Mouse (Mus musculus) lung, embryonic 15.5 days (tissue): ENCODE results near the gene Ybey. TPM values are rescaled to one million over a fixed set of nuclear protein-coding genes. Genes with fewer than 3 reads are reported as not detected.

Experiments
- ATAC-seq: fragments of 200-750 bp; cut with Nextera tagmentation; 2 replicates; pipeline ENCODE4 v1.8.0; 2017; ENCODE audit warnings: moderate number of reproducible peaks, borderline replicate concordance; ENCODE audit not compliant: low FRiP score, low TSS enrichment; ENCODE audit errors: extremely low read depth
- H3K27ac ChIP-seq: fragments of 300-500 bp; sonication (generic); 2 replicates; pipeline ENCODE4 v1.5.1; 2015; ENCODE audit warnings: moderate library complexity, mild to moderate bottlenecking, inconsistent platforms
- H3K27me3 ChIP-seq: fragments of 300-500 bp; sonication (generic); 2 replicates; pipeline ENCODE4 v1.6.1; 2015; ENCODE audit warnings: inconsistent platforms
- H3K36me3 ChIP-seq: fragments of 300-500 bp; sonication (generic); 2 replicates; pipeline ENCODE4 v1.6.1; 2015; ENCODE audit warnings: inconsistent platforms
- H3K4me1 ChIP-seq: fragments of 300-500 bp; sonication (generic); 2 replicates; pipeline ENCODE4 v1.6.1; 2015; ENCODE audit warnings: inconsistent platforms
- H3K4me2 ChIP-seq: fragments of 300-500 bp; sonication (generic); 2 replicates; pipeline ENCODE4 v1.6.1; 2015; ENCODE audit warnings: inconsistent platforms, mild to moderate bottlenecking, moderate library complexity
- H3K4me3 ChIP-seq: fragments of 300-500 bp; sonication (generic); 2 replicates; pipeline ENCODE4 v1.5.1; 2015; ENCODE audit warnings: mild to moderate bottlenecking, inconsistent platforms
- H3K9ac ChIP-seq: fragments of 300-500 bp; sonication (generic); 2 replicates; pipeline ENCODE4 v1.6.1; 2015; ENCODE audit warnings: inconsistent platforms
- H3K9me3 ChIP-seq: fragments of 300-500 bp; sonication (generic); 2 replicates; pipeline ENCODE4 v1.6.1; 2016; ENCODE audit warnings: inconsistent platforms
- WGBS: fragments of 180-500 bp; shearing (Covaris S2); methylation state at CpG from one replicate; pipeline ENCODE4 v1.1.7; 2015; 5-methylcytosine and 5-hydroxymethylcytosine counted together
- polyA plus RNA-seq: library from polyadenylated mRNA; unstranded; fragments of >200 nt; fragmentation: Nextera tagmentation; extraction: Ambion mirVana; gene quantifications from 2 replicates; pipeline ENCODE4 v1.2.1, GENCODE M21; 2015

Ybey gene
- polyA plus RNA-seq, result 6.1 and 6.6 TPM in 2 replicates

DNA sequence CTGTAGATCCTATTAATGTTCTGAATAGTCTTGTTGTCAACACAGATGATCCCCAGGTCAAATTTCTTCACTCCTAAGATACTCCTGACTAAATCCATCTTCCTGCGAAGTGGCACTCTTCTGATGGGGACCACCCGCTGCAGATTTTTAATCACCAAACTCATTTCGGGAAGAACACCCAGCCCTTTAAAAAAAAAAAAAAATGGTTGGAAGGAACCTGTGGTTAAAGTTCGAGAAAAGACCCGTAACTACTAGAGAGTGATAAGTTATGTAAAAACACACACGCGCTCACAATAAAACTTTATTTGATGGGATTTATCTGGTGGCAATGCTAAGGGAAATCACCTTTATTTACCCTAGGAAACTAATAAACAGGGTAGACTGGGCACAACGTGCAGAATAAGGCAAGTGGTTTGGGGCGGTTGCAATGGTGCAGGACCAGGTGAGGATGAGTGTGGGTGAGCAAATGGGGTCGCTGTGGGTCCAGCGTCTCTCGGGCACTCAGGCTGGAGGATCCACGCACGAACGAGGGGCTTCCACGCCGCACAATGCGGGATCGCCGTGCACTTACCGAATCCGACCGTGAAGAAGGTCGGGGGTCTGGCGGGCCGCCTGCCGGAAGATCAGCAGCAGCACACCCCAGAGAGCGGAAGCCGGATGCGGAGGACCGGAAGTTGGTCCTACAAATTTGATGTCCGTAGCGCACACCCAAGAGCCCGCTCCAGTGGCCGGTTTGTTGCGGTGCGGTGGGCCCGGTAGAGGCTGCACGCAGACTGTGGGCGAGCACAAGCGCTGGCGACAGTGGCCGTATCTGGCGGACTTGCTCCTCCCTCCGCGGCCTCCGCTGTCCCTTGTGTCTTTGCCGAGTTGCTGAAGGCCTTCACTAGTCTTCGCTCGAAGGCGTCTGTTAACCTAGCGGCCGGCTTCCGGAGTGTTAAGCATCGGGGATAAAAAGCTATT is at the start of gene Ybey, which contains the start of gene Mcm3ap:
Gene Ybey, minus strand, starts transcription at position 912 of the 960 bp plus-strand sequence.
Gene Mcm3ap, plus strand, starts transcription at position 725 of the 960 bp plus-strand sequence.
- Histone ChIP-seq H3K9me3 (no peaks in the 10 kb centered on the region), H3K27ac (peak within 1 kb of the TSS; percentile 84), H3K36me3 (peaks cover 28% of the 10 kb centered on the region), H3K27me3 (no peaks in the 10 kb centered on the region), H3K4me1 (peaks cover 6% of the 10 kb centered on the region; the same call in 1 of the 2 replicates), H3K4me2 (peak within 1 kb of the TSS; percentile 66), H3K4me3 (peak within 1 kb of the TSS; percentile 76), H3K9ac (peak within 1 kb of the TSS; percentile 86)
- WGBS, result under 1% methylated on average over 55 of the region's 55 CpGs
- ATAC-seq, result peak; percentile 94

DNA sequence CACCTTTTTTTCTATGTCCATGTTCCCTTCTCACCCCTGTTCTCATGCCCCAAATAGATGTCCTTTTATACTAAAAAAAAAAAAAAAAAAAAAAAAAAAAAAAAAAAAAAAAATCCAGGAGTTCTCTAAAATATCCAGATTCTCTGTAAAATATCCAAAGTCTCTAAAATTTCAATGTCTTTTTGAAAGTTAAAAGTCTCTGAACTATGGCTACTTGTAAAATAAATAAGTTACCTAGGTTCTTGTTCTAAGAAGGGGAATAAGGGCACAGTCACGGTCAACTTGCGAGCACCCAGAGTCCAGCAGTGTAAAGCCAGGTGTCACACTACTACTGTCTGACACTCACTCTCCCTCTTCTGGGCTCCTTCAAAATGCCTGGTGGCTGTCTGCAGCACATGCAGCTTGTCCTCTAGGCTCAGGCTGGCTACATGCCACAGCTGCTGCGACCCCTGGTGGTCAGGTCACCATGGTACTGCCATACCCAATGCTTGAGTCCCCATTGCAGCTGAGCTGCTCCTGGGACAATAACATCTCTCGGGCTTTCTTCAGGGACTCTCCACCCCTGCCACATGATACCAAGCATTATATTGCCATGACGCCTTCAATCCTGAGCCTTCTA is 44.2 kb upstream of the Ybey start:
- no peaks in the 10 kb centered on the region for H3K4me1 ChIP-seq
- no peak overlapping the region for H3K27ac ChIP-seq
- H3K9me3 ChIP-seq, result no peaks in the 10 kb centered on the region
- no peaks in the 10 kb centered on the region for H3K27me3 ChIP-seq
- peak; percentile 69; the same call in 1 of the 2 replicates for ATAC-seq
- H3K36me3 ChIP-seq, result peaks cover 51% of the 10 kb centered on the region
- no peak overlapping the region for H3K9ac ChIP-seq
- H3K4me3 ChIP-seq, result no peak overlapping the region
- no peak overlapping the region for H3K4me2 ChIP-seq
- WGBS, result 42% methylated on average over 5 of the region's 5 CpGs

DNA sequence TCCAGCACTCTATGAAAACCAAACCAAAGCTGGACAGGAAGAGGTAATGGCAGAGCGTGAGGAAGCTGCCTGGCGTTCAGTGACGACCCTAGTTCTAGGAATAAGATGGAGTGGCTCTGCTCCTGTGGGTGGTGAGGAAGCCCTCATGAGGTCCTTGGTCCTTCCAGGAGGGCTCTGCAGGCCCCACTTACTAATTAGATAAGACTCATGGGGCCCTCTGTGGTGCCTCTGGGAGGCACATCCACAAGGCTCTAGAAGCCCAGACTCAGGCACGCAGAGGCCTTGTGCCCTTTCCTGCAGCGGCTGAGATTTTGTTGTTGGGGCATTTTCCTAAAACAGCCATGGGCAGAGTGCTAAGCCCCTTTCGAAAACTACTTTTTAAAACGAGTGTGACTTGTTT is 37.0 kb upstream of the Ybey start:
- Histone ChIP-seq H3K4me2 (no peak overlapping the region), H3K9ac (no peak overlapping the region), H3K27ac (no peak overlapping the region), H3K27me3 (no peaks in the 10 kb centered on the region), H3K9me3 (no peaks in the 10 kb centered on the region), H3K4me3 (no peak overlapping the region), H3K36me3 (peaks cover 79% of the 10 kb centered on the region), H3K4me1 (no peaks in the 10 kb centered on the region)
- 87% methylated on average over 7 of the region's 7 CpGs for WGBS
- no peak for ATAC-seq

- Histone ChIP-seq H3K27ac (no peak overlapping the region), H3K4me1 (no peaks in the 10 kb centered on the region), H3K9ac (no peak overlapping the region), H3K27me3 (no peaks in the 10 kb centered on the region), H3K4me3 (no peak overlapping the region), H3K4me2 (no peak overlapping the region), H3K36me3 (peaks cover 84% of the 10 kb centered on the region), H3K9me3 (no peaks in the 10 kb centered on the region)
- 68% methylated on average over 11 of the region's 11 CpGs for WGBS
- no peak for ATAC-seq
Measured at GRCm38 (mm10) chr10:76504271-76504943, 35.5 kb upstream of the Ybey start.

DNA sequence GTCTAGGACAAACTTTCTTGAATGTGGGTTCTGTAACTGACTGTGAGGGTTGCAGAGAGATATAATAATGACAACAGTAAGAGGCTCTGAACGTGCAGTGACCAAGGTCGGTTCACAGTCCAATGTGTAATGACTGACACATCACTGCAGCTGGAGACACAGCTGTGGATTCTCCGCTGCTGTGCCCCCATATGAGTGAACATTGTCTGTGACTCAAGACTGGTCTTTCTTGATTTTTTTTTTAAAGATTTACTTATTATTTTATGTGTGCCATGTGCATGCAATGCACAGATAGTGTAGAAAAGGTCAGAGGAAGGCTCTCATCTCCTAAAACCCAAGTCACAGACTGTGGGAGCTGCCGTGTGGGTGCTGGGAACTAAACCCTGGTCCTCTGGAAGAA is 28.6 kb upstream of the Ybey start:
- Histone ChIP-seq H3K4me1 (no peaks in the 10 kb centered on the region), H3K27me3 (no peaks in the 10 kb centered on the region), H3K4me3 (no peak overlapping the region), H3K9me3 (no peaks in the 10 kb centered on the region), H3K27ac (no peak overlapping the region), H3K9ac (no peak overlapping the region), H3K4me2 (no peak overlapping the region), H3K36me3 (peaks cover 85% of the 10 kb centered on the region)
- 94% methylated on average over 4 of the region's 4 CpGs for WGBS
- no peak for ATAC-seq

GRCm38 (mm10) chr10:76496366-76496765 is 27.5 kb upstream of the Ybey start:
- Histone ChIP-seq H3K9ac (no peak overlapping the region), H3K27ac (no peak overlapping the region), H3K4me3 (no peak overlapping the region), H3K9me3 (no peaks in the 10 kb centered on the region), H3K27me3 (no peaks in the 10 kb centered on the region), H3K36me3 (peaks cover 82% of the 10 kb centered on the region), H3K4me1 (no peaks in the 10 kb centered on the region), H3K4me2 (no peak overlapping the region)
- WGBS, result 88% methylated on average over 7 of the region's 7 CpGs
- ATAC-seq, result no peak

DNA sequence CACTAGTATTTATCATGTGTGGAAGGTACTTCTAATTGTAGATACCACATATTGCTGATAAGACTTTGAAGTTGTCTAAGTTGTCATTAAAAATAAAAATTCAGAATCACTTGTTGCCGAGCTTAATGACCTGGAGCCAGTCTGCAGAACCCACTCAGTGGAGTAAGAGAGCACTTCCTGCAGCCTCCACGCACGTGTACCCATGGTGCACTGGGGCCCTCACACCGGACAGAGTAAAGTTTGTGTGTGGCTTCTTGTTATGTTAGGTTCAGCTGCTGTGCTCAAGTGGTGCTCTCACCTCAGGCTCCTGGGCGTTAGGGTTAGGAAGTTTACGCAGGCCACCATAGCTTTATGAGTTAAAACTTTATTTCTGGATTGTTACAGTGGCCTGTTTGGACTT is 26.6 kb upstream of the Ybey start:
- Histone ChIP-seq H3K4me3 (no peak overlapping the region), H3K9me3 (no peaks in the 10 kb centered on the region), H3K36me3 (peaks cover 83% of the 10 kb centered on the region), H3K4me2 (no peak overlapping the region), H3K4me1 (no peaks in the 10 kb centered on the region), H3K9ac (no peak overlapping the region), H3K27ac (no peak overlapping the region), H3K27me3 (no peaks in the 10 kb centered on the region)
- 85% methylated on average over 6 of the region's 6 CpGs for WGBS
- no peak for ATAC-seq

DNA sequence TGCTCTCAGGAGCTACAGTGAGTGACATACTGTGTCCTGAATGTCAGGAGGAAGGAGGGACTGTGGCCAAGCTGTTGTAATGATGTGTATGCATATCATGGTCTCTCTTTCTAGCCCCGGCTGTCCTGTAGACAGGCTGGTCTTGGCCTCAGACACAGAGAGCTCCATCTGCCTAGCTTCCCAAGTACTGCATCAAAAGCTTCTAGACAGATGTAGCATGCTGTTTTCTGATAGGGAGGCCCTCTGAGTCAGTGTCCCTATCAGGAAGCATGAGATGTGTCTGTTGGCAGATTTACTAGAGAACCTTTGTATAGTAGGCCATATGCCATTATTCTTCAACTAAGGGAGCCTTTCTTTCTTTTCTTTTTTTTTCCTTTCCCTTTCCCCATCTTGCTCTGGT is 24.6 kb upstream of the Ybey start:
- Histone ChIP-seq H3K9ac (no peak overlapping the region), H3K4me1 (no peaks in the 10 kb centered on the region), H3K9me3 (no peaks in the 10 kb centered on the region), H3K36me3 (peaks cover 84% of the 10 kb centered on the region), H3K27ac (no peak overlapping the region), H3K27me3 (no peaks in the 10 kb centered on the region), H3K4me3 (no peak overlapping the region), H3K4me2 (no peak overlapping the region)
- WGBS, result 84% methylated on average over 1 of the region's 1 CpGs
- ATAC-seq, result no peak

DNA sequence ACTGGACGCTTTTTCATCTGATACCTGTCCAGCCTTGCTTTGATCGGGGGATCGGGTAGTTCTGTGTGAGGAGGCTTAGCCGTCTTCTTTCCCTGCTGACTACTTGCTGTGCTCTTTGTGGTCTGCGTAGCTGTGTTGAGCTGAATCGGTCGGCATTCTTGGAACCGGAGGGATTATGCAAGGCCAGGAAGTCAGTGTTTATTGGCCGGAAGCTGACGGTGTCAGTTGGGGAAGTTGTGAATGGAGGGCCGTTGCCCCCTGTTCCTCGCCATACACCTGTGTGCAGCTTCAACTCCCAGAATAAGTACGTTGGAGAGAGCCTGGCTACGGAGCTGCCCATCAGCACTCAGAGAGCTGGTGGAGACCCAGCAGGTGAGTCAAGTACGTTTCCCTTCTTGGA is 20.3 kb upstream of the Ybey start:
- Histone ChIP-seq H3K4me1 (no peaks in the 10 kb centered on the region), H3K27ac (no peak overlapping the region), H3K9ac (no peak overlapping the region), H3K36me3 (peaks cover 92% of the 10 kb centered on the region), H3K27me3 (no peaks in the 10 kb centered on the region), H3K4me2 (no peak overlapping the region), H3K9me3 (no peaks in the 10 kb centered on the region), H3K4me3 (no peak overlapping the region)
- ATAC-seq, result no peak
- WGBS, result 83% methylated on average over 15 of the region's 15 CpGs

- no peaks in the 10 kb centered on the region for H3K9me3 ChIP-seq
- no peaks in the 10 kb centered on the region for H3K27me3 ChIP-seq
- no peak overlapping the region for H3K4me3 ChIP-seq
- H3K4me1 ChIP-seq, result no peaks in the 10 kb centered on the region
- no peak overlapping the region for H3K4me2 ChIP-seq
- no peak overlapping the region for H3K9ac ChIP-seq
- 93% methylated on average over 8 of the region's 8 CpGs for WGBS
- no peak overlapping the region for H3K27ac ChIP-seq
- H3K36me3 ChIP-seq, result peaks cover 91% of the 10 kb centered on the region
- ATAC-seq, result no peak
Measured at GRCm38 (mm10) chr10:76488265-76488664, 19.4 kb upstream of the Ybey start.

- Histone ChIP-seq H3K9ac (no peak overlapping the region), H3K36me3 (peaks cover 93% of the 10 kb centered on the region), H3K27ac (no peak overlapping the region), H3K27me3 (no peaks in the 10 kb centered on the region), H3K9me3 (no peaks in the 10 kb centered on the region), H3K4me2 (no peak overlapping the region), H3K4me1 (no peaks in the 10 kb centered on the region), H3K4me3 (no peak overlapping the region)
- ATAC-seq, result no peak
- WGBS, result 93% methylated on average over 2 of the region's 2 CpGs
Measured at GRCm38 (mm10) chr10:76486302-76486701, 17.4 kb upstream of the Ybey start.
